Mouse (Mus musculus): ENCODE data around the gene Itpa. TPM values are rescaled to one million over a fixed set of nuclear protein-coding genes. Genes with fewer than 3 reads are reported as not detected.

Gene Itpa
- 72.2 and 81.0 TPM in 2 replicates for polyA plus RNA-seq (2015; fragmentation: Nextera tagmentation; extraction: Ambion mirVana)

DNA sequence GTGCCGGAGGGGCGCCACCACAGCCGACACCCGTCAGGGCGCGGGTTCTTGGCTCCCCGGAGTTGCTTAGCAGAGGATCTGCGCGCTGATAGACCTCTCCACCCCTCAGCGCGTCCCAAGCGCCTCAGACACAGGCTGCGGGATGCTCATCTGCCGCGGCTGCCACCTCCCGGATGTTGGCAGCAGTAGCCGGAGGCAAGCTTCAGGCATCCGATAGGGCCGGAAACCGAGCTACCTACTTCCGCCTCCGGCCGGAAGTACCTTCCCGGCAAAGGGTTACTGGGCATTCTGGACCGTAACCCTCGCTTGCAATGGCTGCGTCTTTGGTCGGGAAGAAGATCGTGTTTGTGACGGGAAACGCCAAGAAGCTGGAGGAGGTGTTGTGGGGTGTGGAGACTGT, at the start of gene Itpa:
Gene Itpa (plus strand): TSS at position 52 of the 400 bp plus-strand sequence.
- peak within 1 kb of the TSS; percentile 76 for H3K4me3 ChIP-seq (ENCODE audit: low read length)
- under 1% methylated on average over 31 of the region's 31 CpGs for WGBS
- H3K27ac ChIP-seq (ENCODE audit: low read length) = peak within 1 kb of the TSS; percentile 74
- H3K9ac ChIP-seq (ENCODE audit: low read depth, low read length) = peak within 1 kb of the TSS; percentile 76
- H3K4me2 ChIP-seq (ENCODE audit: low read depth, low read length) = peak within 1 kb of the TSS; percentile 82
- H3K36me3 ChIP-seq (ENCODE audit: control insufficient read depth, insufficient read depth, low read length) = peaks cover 8% of the 10 kb centered on the region
- no peaks in the 10 kb centered on the region for H3K9me3 ChIP-seq (ENCODE audit: control insufficient read depth, low read length)
- ATAC-seq = peak; percentile 75
- peaks cover 24% of the 10 kb centered on the region for H3K4me1 ChIP-seq (ENCODE audit: control insufficient read depth, insufficient read depth, low read length)
- no peaks in the 10 kb centered on the region for H3K27me3 ChIP-seq (replicated peaks; ENCODE audit: control insufficient read depth, insufficient read depth, low read length)

- no peak overlapping the region for H3K9ac ChIP-seq (ENCODE audit: low read depth, low read length)
- H3K36me3 ChIP-seq (ENCODE audit: control insufficient read depth, insufficient read depth, low read length) = peaks cover 20% of the 10 kb centered on the region
- H3K27me3 ChIP-seq (replicated peaks; ENCODE audit: control insufficient read depth, insufficient read depth, low read length) = no peaks in the 10 kb centered on the region
- H3K4me3 ChIP-seq (ENCODE audit: low read length) = no peak overlapping the region
- H3K4me2 ChIP-seq (ENCODE audit: low read depth, low read length) = no peak overlapping the region
- no peaks in the 10 kb centered on the region for H3K9me3 ChIP-seq (ENCODE audit: control insufficient read depth, low read length)
- ATAC-seq = no peak
- no peak overlapping the region for H3K27ac ChIP-seq (ENCODE audit: low read length)
- no peaks in the 10 kb centered on the region for H3K4me1 ChIP-seq (ENCODE audit: control insufficient read depth, insufficient read depth, low read length)
- 88% methylated on average over 7 of the region's 7 CpGs for whole genome bisulfite sequencing
Measured at GRCm38 (mm10) chr2:130618972-130619371, 48.4 kb upstream of the Itpa start.

DNA sequence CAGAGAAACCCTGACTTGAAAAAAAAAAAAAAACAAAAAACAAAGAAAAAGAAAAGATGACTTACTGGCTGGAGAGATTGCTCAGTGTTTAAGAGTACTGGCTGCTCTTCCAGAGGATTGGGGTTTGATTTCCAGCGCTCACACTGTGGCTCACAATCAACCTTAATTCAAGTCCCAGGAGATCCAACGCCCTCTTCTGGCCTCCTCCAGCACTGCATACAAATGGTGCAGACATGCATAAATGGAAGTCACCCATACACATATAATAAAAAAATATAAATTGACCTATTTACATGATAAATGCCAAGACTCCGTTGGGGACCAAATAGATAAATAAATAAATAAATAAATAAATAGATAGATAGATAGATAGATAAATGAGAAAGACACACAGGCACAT, 39.0 kb upstream of the Itpa start:
- H3K4me2 ChIP-seq (ENCODE audit: low read depth, low read length) = peak overlapping the region; percentile 72; the same call in 1 of the 2 replicates
- H3K4me3 ChIP-seq (ENCODE audit: low read length) = peak overlapping the region; percentile 97
- no peak overlapping the region for H3K9ac ChIP-seq (ENCODE audit: low read depth, low read length)
- H3K9me3 ChIP-seq (ENCODE audit: control insufficient read depth, low read length) = no peaks in the 10 kb centered on the region
- no peaks in the 10 kb centered on the region for H3K27me3 ChIP-seq (replicated peaks; ENCODE audit: control insufficient read depth, insufficient read depth, low read length)
- no peak for ATAC-seq
- H3K36me3 ChIP-seq (ENCODE audit: control insufficient read depth, insufficient read depth, low read length) = 0 out of 2 replicates have a peak, but pooled peaks cover under 1% of the 10 kb centered on the region
- 56% methylated on average over 3 of the region's 3 CpGs for WGBS
- no peak overlapping the region for H3K27ac ChIP-seq (ENCODE audit: low read length)
- peaks cover 8% of the 10 kb centered on the region for H3K4me1 ChIP-seq (ENCODE audit: control insufficient read depth, insufficient read depth, low read length)

DNA sequence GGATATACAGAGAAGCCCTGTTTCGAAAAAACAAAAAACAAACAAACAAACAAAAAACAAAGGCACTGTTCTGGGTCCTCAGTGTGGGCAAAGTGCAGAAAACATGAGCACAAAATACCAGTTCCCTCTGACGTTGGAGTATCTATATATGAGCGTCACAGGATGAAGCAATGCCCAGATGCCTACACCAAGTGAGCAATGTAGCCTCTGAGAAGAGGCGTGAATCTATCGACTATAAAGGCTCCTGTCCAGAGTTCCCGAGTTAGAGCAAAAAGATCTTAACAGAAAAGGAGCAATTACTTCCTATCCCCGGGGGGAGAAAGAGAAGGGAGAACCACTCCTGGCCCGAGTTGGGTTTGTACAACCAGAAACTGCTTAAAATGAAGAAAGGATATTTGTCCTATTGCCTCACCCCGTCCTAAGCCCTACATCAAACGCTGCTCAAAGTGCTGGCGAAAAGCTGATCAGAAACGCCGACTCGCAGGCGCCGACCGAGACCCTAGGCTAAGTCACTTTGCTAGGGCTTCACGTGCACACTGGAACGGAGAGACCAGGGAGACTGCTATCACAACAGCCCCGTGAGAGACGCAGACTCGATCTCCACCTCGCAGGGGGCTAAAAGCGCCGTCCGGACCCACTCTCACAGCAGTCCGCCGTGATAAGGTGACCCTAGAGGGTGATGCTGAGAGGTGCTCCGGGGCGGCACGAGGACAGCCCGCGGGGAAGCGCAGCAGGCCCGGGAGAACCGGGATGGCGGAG, 38.2 kb upstream of the Itpa start:
- Histone ChIP-seq H3K36me3 (ENCODE audit: control insufficient read depth, insufficient read depth, low read length) (no peaks in the 10 kb centered on the region), H3K27ac (ENCODE audit: low read length) (peak overlapping the region; percentile 73), H3K9me3 (ENCODE audit: control insufficient read depth, low read length) (no peaks in the 10 kb centered on the region), H3K9ac (ENCODE audit: low read depth, low read length) (peak overlapping the region; percentile 95), H3K4me3 (ENCODE audit: low read length) (peak overlapping the region; percentile 97), H3K4me1 (ENCODE audit: control insufficient read depth, insufficient read depth, low read length) (peaks cover 9% of the 10 kb centered on the region), H3K4me2 (ENCODE audit: low read depth, low read length) (peak overlapping the region; percentile 72), H3K27me3 (replicated peaks; ENCODE audit: control insufficient read depth, insufficient read depth, low read length) (peaks cover 3% of the 10 kb centered on the region)
- peak; percentile 68 for ATAC-seq
- 2% methylated on average over 37 of the region's 37 CpGs for WGBS

- H3K36me3 ChIP-seq (ENCODE audit: control insufficient read depth, insufficient read depth, low read length) = no peaks in the 10 kb centered on the region
- H3K9me3 ChIP-seq (ENCODE audit: control insufficient read depth, low read length) = no peaks in the 10 kb centered on the region
- peak; percentile 87 for ATAC-seq
- peak within 1 kb of the TSS; percentile 95 for H3K9ac ChIP-seq (ENCODE audit: low read depth, low read length)
- H3K4me3 ChIP-seq (ENCODE audit: low read length) = peak within 1 kb of the TSS; percentile 97
- H3K4me2 ChIP-seq (ENCODE audit: low read depth, low read length) = peak within 1 kb of the TSS; percentile 72
- peaks cover 15% of the 10 kb centered on the region for H3K4me1 ChIP-seq (ENCODE audit: control insufficient read depth, insufficient read depth, low read length)
- under 1% methylated on average over 19 of the region's 25 CpGs for WGBS
- H3K27ac ChIP-seq (ENCODE audit: low read length) = peak within 1 kb of the TSS; percentile 73
- H3K27me3 ChIP-seq (replicated peaks; ENCODE audit: control insufficient read depth, insufficient read depth, low read length) = peaks cover 5% of the 10 kb centered on the region
Measured at GRCm38 (mm10) chr2:130629839-130630203, 37.6 kb upstream of the Itpa start, which contains the start of the genes Fastkd5 and Ubox5. Fastkd5 (minus strand) TSS chr2:130630027. Ubox5 (minus strand) TSS chr2:130630038.

DNA sequence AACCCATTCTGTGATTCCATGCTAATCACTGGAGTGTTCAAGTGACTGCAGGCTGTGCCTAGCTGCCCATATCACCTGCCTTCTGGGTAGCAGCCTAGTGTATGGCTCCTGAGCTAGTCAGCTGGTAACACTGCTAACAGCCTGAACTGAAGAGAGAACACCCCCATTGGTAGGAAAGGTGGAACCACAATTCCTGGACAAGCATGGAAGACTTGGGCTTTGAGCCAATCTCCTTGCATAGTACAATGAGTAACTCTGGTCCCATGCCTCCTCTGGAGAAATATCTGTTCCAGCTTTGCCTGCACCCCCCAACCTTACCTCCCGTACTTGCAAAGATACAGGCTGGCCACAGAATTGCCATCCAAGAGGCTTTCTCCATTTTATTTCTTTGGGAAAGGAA, 35.0 kb upstream of the Itpa start:
- no peaks in the 10 kb centered on the region for H3K36me3 ChIP-seq (ENCODE audit: control insufficient read depth, insufficient read depth, low read length)
- no peak for ATAC-seq

GRCm38 (mm10) chr2:130632887-130633675, 34.3 kb upstream of the Itpa start:
- Histone ChIP-seq H3K9me3 (ENCODE audit: control insufficient read depth, low read length) (no peaks in the 10 kb centered on the region), H3K36me3 (ENCODE audit: control insufficient read depth, insufficient read depth, low read length) (no peaks in the 10 kb centered on the region), H3K4me3 (ENCODE audit: low read length) (no peak overlapping the region), H3K27ac (ENCODE audit: low read length) (no peak overlapping the region), H3K9ac (ENCODE audit: low read depth, low read length) (no peak overlapping the region), H3K4me2 (ENCODE audit: low read depth, low read length) (no peak overlapping the region), H3K4me1 (ENCODE audit: control insufficient read depth, insufficient read depth, low read length) (peaks cover 31% of the 10 kb centered on the region), H3K27me3 (replicated peaks; ENCODE audit: control insufficient read depth, insufficient read depth, low read length) (peaks cover 11% of the 10 kb centered on the region)
- ATAC-seq = no peak
- 64% methylated on average over 5 of the region's 5 CpGs for WGBS

More for the DNA sequence above, 35.0 kb upstream of the Itpa start:
- peaks cover 31% of the 10 kb centered on the region for H3K4me1 ChIP-seq (ENCODE audit: control insufficient read depth, insufficient read depth, low read length)
- H3K9me3 ChIP-seq (ENCODE audit: control insufficient read depth, low read length) = no peaks in the 10 kb centered on the region
- 66% methylated on average over 1 of the region's 1 CpGs for WGBS
- H3K4me2 ChIP-seq (ENCODE audit: low read depth, low read length) = no peak overlapping the region
- H3K27me3 ChIP-seq (replicated peaks; ENCODE audit: control insufficient read depth, insufficient read depth, low read length) = peaks cover 11% of the 10 kb centered on the region
- no peak overlapping the region for H3K4me3 ChIP-seq (ENCODE audit: low read length)
- no peak overlapping the region for H3K27ac ChIP-seq (ENCODE audit: low read length)
- no peak overlapping the region for H3K9ac ChIP-seq (ENCODE audit: low read depth, low read length)

GRCm38 (mm10) chr2:130634006-130634738, 33.2 kb upstream of the Itpa start:
- peak overlapping the region; percentile 64 for H3K4me2 ChIP-seq (ENCODE audit: low read depth, low read length)
- no peaks in the 10 kb centered on the region for H3K36me3 ChIP-seq (ENCODE audit: control insufficient read depth, insufficient read depth, low read length)
- 36% methylated on average over 14 of the region's 14 CpGs for WGBS
- peaks cover 24% of the 10 kb centered on the region for H3K4me1 ChIP-seq (ENCODE audit: control insufficient read depth, insufficient read depth, low read length)
- peak overlapping the region; percentile 42; the same call in 1 of the 2 replicates for H3K4me3 ChIP-seq (ENCODE audit: low read length)
- H3K9me3 ChIP-seq (ENCODE audit: control insufficient read depth, low read length) = no peaks in the 10 kb centered on the region
- ATAC-seq = no peak
- no peak overlapping the region for H3K27ac ChIP-seq (ENCODE audit: low read length)
- H3K9ac ChIP-seq (ENCODE audit: low read depth, low read length) = peak overlapping the region; percentile 64
- H3K27me3 ChIP-seq (replicated peaks; ENCODE audit: control insufficient read depth, insufficient read depth, low read length) = peaks cover 11% of the 10 kb centered on the region
